Comparison of ENCODE assay signal across 8 mouse cellular contexts in genomic region chr6:88728515-88728914, GRCm38 (mm10).
"Had no signal": no experiment of that assay in that cellular context is flagged by ENCODE, and none has a peak within 500 bp of the region (broad histone marks: within the 10 kb centered on the region; RNA-seq: fewer than 3 reads in every experiment).

No protein-coding gene starts in this region.

- H3K4me3 ChIP-seq: limb, embryonic 13.5 days; midbrain, embryonic 15.5 days; neural tube, embryonic 12.5 days had no signal

- H3K9ac ChIP-seq: limb, embryonic 13.5 days; midbrain, embryonic 15.5 days; neural tube, embryonic 12.5 days had no signal

- ATAC-seq: midbrain, embryonic 15.5 days had no signal

- H3K27ac ChIP-seq: limb, embryonic 13.5 days; midbrain, embryonic 15.5 days; neural tube, embryonic 12.5 days; stomach, postnatal 0 days had no signal

- DNase-seq: kidney, postnatal 10 days; kidney, postnatal 4 days; lung, adult 18-20 months; lung, postnatal 36 days had no signal

- H3K4me2 ChIP-seq: limb, embryonic 13.5 days; midbrain, embryonic 15.5 days; neural tube, embryonic 12.5 days had no signal

- H3K36me3 ChIP-seq: limb, embryonic 13.5 days; midbrain, embryonic 15.5 days; neural tube, embryonic 12.5 days had no signal

- H3K9me3 ChIP-seq: limb, embryonic 13.5 days; midbrain, embryonic 15.5 days; neural tube, embryonic 12.5 days had no signal
